Mouse (Mus musculus) heart, adult 18-20 months (tissue): ENCODE results near the gene Nectin2. TPM values are rescaled to one million over a fixed set of nuclear protein-coding genes. Genes with fewer than 3 reads are reported as not detected.
"Not testable (repeated sequence)": the region's sequence is repeated elsewhere in the genome, so short reads cannot be mapped to it uniquely, and the experiment has no call there.

ENCODE experiments used
- DNase-seq, 2 experiments: peaks; one replicate each; pipeline ENCODE4 v3.0.0; 2021 to 2022; ENCODE audit warnings: mixed read lengths in 1 of 2
- total RNA-seq, 2 experiments: library from RNA; stranded (reverse); gene quantifications; 2 replicates each; pipeline ENCODE4 v1.2.3; 2021

Nectin2 gene
- total RNA-seq, 2 experiments from 2014 or later = 28.5 to 30.0 TPM

- DNase-seq = no peak
These were observed 62.2 kb downstream of the Nectin2 start for GRCm38 (mm10) chr7:19688101-19688500.

- DNase-seq = not testable (repeated sequence)
These were observed 63.2 kb downstream of the Nectin2 start for GRCm38 (mm10) chr7:19686927-19687583.

- no peak for DNase-seq
These were observed 63.8 kb downstream of the Nectin2 start for GRCm38 (mm10) chr7:19686521-19686920.

GRCm38 (mm10) chr7:19685374-19685773, 64.9 kb downstream of the Nectin2 start:
- no peak for DNase-seq

- DNase-seq = no peak
These were observed 66.5 kb downstream of the Nectin2 start for GRCm38 (mm10) chr7:19683771-19684201.

GRCm38 (mm10) chr7:19682979-19683378, 67.3 kb downstream of the Nectin2 start:
- DNase-seq = no peak

- no peak for DNase-seq
These were observed 69.0 kb downstream of the Nectin2 start, which contains the start of the genes Gm44805 and Apoc4 for GRCm38 (mm10) chr7:19681202-19681694. Gene Gm44805 (minus strand): TSS chr7:19681423. Gene Apoc4 (minus strand): TSS chr7:19681479.

- DNase-seq = no peak
These were observed 69.6 kb downstream of the Nectin2 start for GRCm38 (mm10) chr7:19680702-19681101.

GRCm38 (mm10) chr7:19678901-19679300, 71.4 kb downstream of the Nectin2 start:
- no peak for DNase-seq

- DNase-seq = no peak
These were observed 72.4 kb downstream of the Nectin2 start, which contains the start of gene Apoc2 for GRCm38 (mm10) chr7:19677872-19678271. Gene Apoc2 (minus strand): TSS chr7:19677941.

- DNase-seq = no peak
These were observed 73.6 kb downstream of the Nectin2 start for GRCm38 (mm10) chr7:19676662-19677061.

- DNase-seq = no peak
These were observed 74.5 kb downstream of the Nectin2 start for GRCm38 (mm10) chr7:19675824-19676223.

GRCm38 (mm10) chr7:19673083-19673699, 77.1 kb downstream of the Nectin2 start:
- no peak for DNase-seq

- no peak for DNase-seq
These were observed 78.8 kb downstream of the Nectin2 start for GRCm38 (mm10) chr7:19671511-19671910.

GRCm38 (mm10) chr7:19668947-19669721, 81.1 kb downstream of the Nectin2 start:
- DNase-seq = peak; percentile 95

- no peak for DNase-seq
These were observed 82.8 kb downstream of the Nectin2 start for GRCm38 (mm10) chr7:19667434-19667833.

- DNase-seq = no peak
These were observed 83.5 kb downstream of the Nectin2 start for GRCm38 (mm10) chr7:19666750-19667149.

Other genes starting within 250 kb of the Nectin2 start
- 1 to 10 TPM; 2.7 to 2.8 TPM for gene Bloc1s3, start 242.1 kb downstream of the Nectin2 start, total RNA-seq
- 10 to 100 TPM; 44.3 to 45.3 TPM for gene Trappc6a, start 242.1 kb downstream of the Nectin2 start, total RNA-seq
- gene Nkpd1, start 232.6 kb downstream of the Nectin2 start, total RNA-seq = under 1 TPM in 1 of 2 experiments, not detected in 1; 0.18 TPM
- gene Ppp1r37, start 187.4 kb downstream of the Nectin2 start, total RNA-seq = 10 to 100 TPM; 61.1 to 63.1 TPM
- under 1 TPM; 0.35 to 0.49 TPM for gene Zfp296, start 173.2 kb downstream of the Nectin2 start, total RNA-seq
- gene Gemin7, start 172.9 kb downstream of the Nectin2 start, total RNA-seq = 10 to 100 TPM; 52.1 to 55.0 TPM
- 10 to 100 TPM; 10.5 to 15.6 TPM for gene Clasrp, start 146.0 kb downstream of the Nectin2 start, total RNA-seq
- 1 to 10 TPM; 9.0 to 9.2 TPM for gene Relb, start 121.0 kb downstream of the Nectin2 start, total RNA-seq
- 10 to 100 TPM; 77.3 to 85.5 TPM for gene Clptm1, start 85.5 kb downstream of the Nectin2 start, total RNA-seq
- gene Apoc2, start 72.5 kb downstream of the Nectin2 start, total RNA-seq = under 1 TPM in 1 of 2 experiments, not detected in 1; 0.75 TPM
- not detected for gene Gm44805, start 69.1 kb downstream of the Nectin2 start, total RNA-seq
- not detected for gene Apoc4, start 69.0 kb downstream of the Nectin2 start, total RNA-seq
- gene Apoc1, start 57.8 kb downstream of the Nectin2 start, total RNA-seq = 10 to 100 TPM in 1 of 2 experiments, under 1 TPM in 1; 0.57 to 19.5 TPM
- gene Apoe, start 51.3 kb downstream of the Nectin2 start, total RNA-seq = 100 to 1,000 TPM; 270 to 319 TPM
- gene Tomm40, start 35.0 kb downstream of the Nectin2 start, total RNA-seq = 100 to 1,000 TPM in 1 of 2 experiments, 10 to 100 TPM in 1; 98.9 to 110 TPM
- 100 to 1,000 TPM; 192 to 199 TPM for gene Bcam, start 20.5 kb upstream of the Nectin2 start, total RNA-seq
- gene Cblc, start 46.3 kb upstream of the Nectin2 start, total RNA-seq = under 1 TPM; 0.35 to 0.75 TPM
- 1 to 10 TPM; 2.9 to 3.7 TPM for gene Bcl3, start 72.3 kb upstream of the Nectin2 start, total RNA-seq
- not detected for gene Gm19345, start 101.5 kb upstream of the Nectin2 start, total RNA-seq
- gene Ceacam16, start 110.8 kb upstream of the Nectin2 start, total RNA-seq = not detected
- not detected for gene Ceacam19, start 137.5 kb upstream of the Nectin2 start, total RNA-seq
- 10 to 100 TPM; 18.5 to 19.5 TPM for gene Pvr, start 170.7 kb upstream of the Nectin2 start, total RNA-seq
- gene Igsf23, start 200.3 kb upstream of the Nectin2 start, total RNA-seq = 1 to 10 TPM; 1.1 to 2.2 TPM
- not detected for gene Ceacam20, start 214.9 kb upstream of the Nectin2 start, total RNA-seq
- gene Nlrp9b, start 241.0 kb upstream of the Nectin2 start, total RNA-seq = not detected